ENCODE assay signal across 8 mouse cellular contexts in the genomic region with DNA sequence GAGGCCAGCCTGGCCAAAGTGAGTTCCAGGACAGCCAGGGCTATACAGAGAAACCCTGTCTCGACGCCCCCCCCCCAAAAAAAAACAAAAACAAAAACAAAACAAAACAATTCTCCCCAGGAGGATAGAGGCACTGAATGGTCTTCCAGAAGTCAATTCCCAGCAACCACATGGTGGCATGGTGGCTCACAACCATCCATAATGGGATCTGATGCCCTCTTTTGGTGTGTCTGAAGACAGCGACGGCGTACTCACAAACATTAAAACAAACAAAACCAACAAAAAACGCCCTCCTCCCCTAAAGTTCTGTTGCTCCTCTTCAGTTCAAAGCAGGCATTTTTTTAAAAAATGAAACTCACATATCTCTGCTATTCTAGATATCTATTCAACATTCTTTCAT. TPM values are rescaled to one million over a fixed set of nuclear protein-coding genes. Genes with fewer than 3 reads are reported as not detected.
DNase-seq lines count a peak whose midpoint lies in the region; ATAC-seq and TF ChIP-seq lines count a peak whose summit lies in the region.

No protein-coding gene starts in this region.

- no peaks in the 10 kb centered on the region; the same call in 1 of the 2 replicates for H3K9me3 ChIP-seq in forebrain, embryonic 11.5 days (ENCODE audit: control insufficient read depth, low read length)

- peak overlapping the region; percentile 95 for H3K27ac ChIP-seq in heart, adult 2 months
- no peak overlapping the region for H3K27ac ChIP-seq in forebrain, embryonic 11.5 days (ENCODE audit: low read depth, low read length)

- TF ChIP-seq CTCF in heart, adult 2 months (IDR thresholded peaks at IDR 0.05): no peak

- intact Hi-C loops in heart, adult 2 months (cut with DNase I): loop anchor here (2.0 to 10.0 kb wide), 2 partner anchors 55 to 227 kb away; a partner anchor contains a TSS
- intact Hi-C loops in heart, postnatal 25 days (cut with DNase I): loop anchor here (2.0 to 10.0 kb wide), 2 partner anchors 55 to 227 kb away; a partner anchor contains a TSS

- H3K4me2 ChIP-seq in forebrain, embryonic 11.5 days (ENCODE audit: low read depth, low read length, severe bottlenecking): peak overlapping the region; percentile 55
- H3K4me2 ChIP-seq in myocyte (ENCODE audit: low read depth): peak overlapping the region; percentile 88

- peak overlapping the region; percentile 25; the same call in 1 of the 2 replicates for H3K9ac ChIP-seq in heart, adult 2 months (ENCODE audit: low read depth, low read length)
- peak overlapping the region; percentile 86 for H3K9ac ChIP-seq in forebrain, embryonic 11.5 days (ENCODE audit: low read length)

- no peaks in the 10 kb centered on the region for H3K27me3 ChIP-seq in heart, adult 2 months (ENCODE audit: control insufficient read depth, insufficient read depth, low read length)
- H3K27me3 ChIP-seq in forebrain, embryonic 11.5 days (ENCODE audit: control insufficient read depth, insufficient read depth, low read length): no peaks in the 10 kb centered on the region
- no peaks in the 10 kb centered on the region for H3K27me3 ChIP-seq in myocyte (ENCODE audit: control insufficient read depth, insufficient read depth, insufficient read length)

- no peaks in the 10 kb centered on the region; the same call in 1 of the 2 replicates for H3K4me1 ChIP-seq in heart, adult 2 months (ENCODE audit: control insufficient read depth, insufficient read depth, low read length)
- H3K4me1 ChIP-seq in forebrain, embryonic 11.5 days (replicated peaks; ENCODE audit: control insufficient read depth, insufficient read depth, low read length): no peaks in the 10 kb centered on the region; the same call in 1 of the 2 replicates

- H3K79me2 ChIP-seq in heart, adult 2 months (replicated peaks; ENCODE audit: control insufficient read depth, insufficient read depth, low read length): peaks cover 2% of the 10 kb centered on the region; the same call in 1 of the 2 replicates
- peaks cover 55% of the 10 kb centered on the region for H3K79me2 ChIP-seq in myocyte (ENCODE audit: control insufficient read depth, insufficient read depth)

- no peak for DNase-seq in heart, adult 2 months
- DNase-seq in heart, postnatal 25 days (ENCODE audit: low spot score): no peak
- peak; percentile 16 for DNase-seq in MN1 (ENCODE audit: low spot score)
- no peak for DNase-seq in forebrain, embryonic 11.5 days (ENCODE audit: low spot score)
- peak; percentile 5 to 22 for DNase-seq in kidney, postnatal 4 days
- DNase-seq in urinary bladder, adult 18-20 months (ENCODE audit: low spot score in 2 of 2): no peak
- DNase-seq in Muller cell, postnatal 12 days (ENCODE audit: inconsistent ontology term): no peak

- no peaks in the 10 kb centered on the region; the same call in none of the 2 replicates for H3K36me3 ChIP-seq in heart, adult 2 months (ENCODE audit: control insufficient read depth, insufficient read depth, low read length)
- no peaks in the 10 kb centered on the region; the same call in 1 of the 2 replicates for H3K36me3 ChIP-seq in forebrain, embryonic 11.5 days (ENCODE audit: control insufficient read depth, insufficient read depth, low read length)
- no peaks in the 10 kb centered on the region for H3K36me3 ChIP-seq in myocyte (ENCODE audit: control insufficient read depth, insufficient read depth)

- no peak for ATAC-seq in forebrain, embryonic 11.5 days (replicated peaks; ENCODE audit: low FRiP score)

- peak overlapping the region; percentile 96 for H3K4me3 ChIP-seq in heart, adult 2 months
- peak overlapping the region; percentile 91 for H3K4me3 ChIP-seq in forebrain, embryonic 11.5 days (ENCODE audit: low read depth, low read length)
- peak overlapping the region; percentile 86 for H3K4me3 ChIP-seq in myocyte

- TF ChIP-seq POLR2A in heart, adult 2 months (IDR thresholded peaks at IDR 0.05; ENCODE audit: insufficient read depth, low read depth, low read length): no peak
- no peak for TF ChIP-seq POLR2A in myocyte (IDR thresholded peaks at IDR 0.05; ENCODE audit: insufficient read length, low read depth)

- TF ChIP-seq EP300 in heart, adult 2 months (IDR thresholded peaks at IDR 0.05; ENCODE audit: insufficient read depth, low read depth, low read length): no peak

- 4% methylated on average over 6 of the region's 6 CpGs for WGBS in heart, adult 2 months
- WGBS in forebrain, embryonic 11.5 days: 6% methylated on average over 6 of the region's 6 CpGs

- H3ac ChIP-seq in myocyte (ENCODE audit: control insufficient read depth, insufficient read length): peak overlapping the region; percentile 15

TF ChIP-seq in myocyte, 11 proteins besides CTCF, POLR2A, EP300 and RAD21:
- no peak for TF ChIP-seq TCF3 (IDR thresholded peaks at IDR 0.05; ENCODE audit: insufficient read length, low read depth)
- TF ChIP-seq MYOD1 (IDR thresholded peaks at IDR 0.05; ENCODE audit: control insufficient read depth in 1 of 3, insufficient read length in 2 of 3, low read depth in 2 of 3): no peak
- TF ChIP-seq E2F4 (IDR thresholded peaks at IDR 0.05; ENCODE audit: insufficient read depth): no peak
- no peak for TF ChIP-seq REST (IDR thresholded peaks at IDR 0.05; ENCODE audit: insufficient read depth, insufficient read length)
- TF ChIP-seq CEBPB (IDR thresholded peaks at IDR 0.05; ENCODE audit: insufficient read depth, poor library complexity, severe bottlenecking): no peak

RNA-seq across cellular contexts. Expression of a gene that starts 0.9 kb away (rescaled TPM):
- 10 to 100 TPM; 95.1 to 99.0 TPM for total RNA-seq in heart, adult 2 months (2021)
- 17.5 and 41.0 TPM in 2 replicates for polyA plus RNA-seq in heart, adult 2 months (2012; rRNA removed)
- total RNA-seq in heart, postnatal 25 days (2021): 100 to 1,000 TPM; 103 to 108 TPM
- 69.0 and 76.3 TPM in 2 replicates for polyA plus RNA-seq in forebrain, embryonic 11.5 days (2014; fragmentation: Nextera tagmentation; extraction: Ambion mirVana)
- polyA plus RNA-seq in myocyte (2012; fragmentation: generic; extraction: Trizol): 19.2 TPM

RNA-seq across cellular contexts. Expression of a gene that starts 55.1 kb away (rescaled TPM):
- total RNA-seq in heart, adult 2 months (2021): 10 to 100 TPM; 30.1 to 37.3 TPM
- polyA plus RNA-seq in heart, adult 2 months (2012; rRNA removed): 18.6 and 23.7 TPM in 2 replicates
- total RNA-seq in heart, postnatal 25 days (2021): 10 to 100 TPM; 31.0 to 36.4 TPM
- polyA plus RNA-seq in forebrain, embryonic 11.5 days (2014; fragmentation: Nextera tagmentation; extraction: Ambion mirVana): 44.1 and 44.3 TPM in 2 replicates
- 18.5 TPM for polyA plus RNA-seq in myocyte (2012; fragmentation: generic; extraction: Trizol)

Comparison
In these comparisons a context has a peak if more than half of its experiments do, and no peak if none do; other contexts are left out.
1. DNase-seq: peak in MN1 (single experiment) and kidney, postnatal 4 days (2 of 2); none in heart, adult 2 months (0 of 2), heart, postnatal 25 days (single experiment), forebrain, embryonic 11.5 days (single experiment), urinary bladder, adult 18-20 months (0 of 2) and Muller cell, postnatal 12 days (single experiment).
2. Peak in every context shown above with its lines, with median percentiles within 50 percentile points of each other: H3K4me3 ChIP-seq.